Mouse (Mus musculus): ENCODE results near the gene Rhbdl3. TPM values are rescaled to one million over a fixed set of nuclear protein-coding genes. Genes with fewer than 3 reads are reported as not detected.

The Rhbdl3 gene
- total RNA-seq, 1 experiment, result 1.3 TPM

DNA sequence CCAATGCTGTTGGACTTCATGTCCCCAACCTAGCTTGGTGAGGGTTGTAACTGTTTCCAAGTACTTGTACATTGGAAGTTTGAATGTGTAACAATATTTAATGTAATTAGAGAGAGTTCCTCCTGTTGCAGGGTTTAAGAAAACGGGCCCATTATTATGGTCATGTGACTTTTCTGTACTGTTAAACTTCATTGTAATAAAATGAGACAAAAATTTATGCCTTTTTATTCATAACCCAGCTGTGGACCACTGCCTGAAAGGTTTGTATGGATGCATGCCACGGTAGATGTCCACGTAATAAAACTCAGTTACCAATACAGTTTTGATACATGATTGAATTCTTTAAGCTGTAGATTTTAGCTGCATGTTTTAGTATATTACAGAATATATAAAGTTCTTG, 95.2 kb downstream of the Rhbdl3 start:
- no peaks in the 10 kb centered on the region for H3K4me1 ChIP-seq (ENCODE audit: control insufficient read depth in 2 of 2, insufficient read depth in 2 of 2, low read length in 2 of 2, poor library complexity in 1 of 2)
- DNase-seq (ENCODE audit: low read depth, low spot score), result no peak
- no peaks in the 10 kb centered on the region for H3K9me3 ChIP-seq (ENCODE audit: control insufficient read depth, insufficient read depth, low read depth, low read length)
- H3K9ac ChIP-seq (ENCODE audit: insufficient read depth, low read depth, low read length, poor library complexity, severe bottlenecking), result no peak overlapping the region
- TF ChIP-seq MAFK (IDR thresholded peaks at IDR 0.05; ENCODE audit: insufficient read depth, low read depth, low read length), result no peak
- no peak for TF ChIP-seq CHD2 (IDR thresholded peaks at IDR 0.05; ENCODE audit: low read depth, low read length)
- TF ChIP-seq ZC3H11A (IDR thresholded peaks at IDR 0.05; ENCODE audit: borderline replicate concordance, low read depth, low read length), result no peak
- in situ Hi-C loops (cut with MboI; ENCODE audit: low sequenced_read_pairs in 2 of 2, unreplicated experiment in 2 of 2), result loop anchor here in 1 of 2 experiments (10.0 kb wide), 1 partner anchor 361 kb away; no protein-coding TSS in a partner anchor
- no peak overlapping the region for H3K4me3 ChIP-seq (ENCODE audit: insufficient read depth in 1 of 2, low read depth in 1 of 2, low read length in 2 of 2, poor library complexity in 1 of 2, severe bottlenecking in 1 of 2)
- H3K36me3 ChIP-seq (ENCODE audit: control insufficient read depth, insufficient read depth, low read length, poor library complexity, severe bottlenecking), result peaks cover 37% of the 10 kb centered on the region
- H3K27ac ChIP-seq (ENCODE audit: insufficient read depth, low read depth, low read length, poor library complexity, severe bottlenecking), result no peak overlapping the region

DNA sequence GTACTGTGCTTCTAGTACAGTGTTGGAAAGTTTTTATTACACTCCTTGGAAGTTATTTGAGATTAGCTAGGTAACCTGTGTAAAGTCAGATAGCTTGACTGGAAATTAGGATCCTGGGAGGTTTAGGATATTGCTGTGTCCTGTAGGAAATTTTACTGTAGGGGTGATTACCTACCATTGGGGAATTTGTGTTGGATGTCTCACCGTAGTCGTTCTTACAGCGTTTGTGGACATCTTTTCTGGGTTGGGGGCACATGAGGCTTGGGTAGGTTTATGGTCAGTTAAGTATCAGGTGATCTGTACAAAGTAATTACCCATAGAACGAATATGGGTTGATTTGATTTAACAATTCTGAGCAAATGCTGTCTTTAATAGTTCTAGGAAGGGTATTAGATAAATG, 95.9 kb downstream of the Rhbdl3 start:
- no peak for DNase-seq (ENCODE audit: low read depth, low spot score)
- Histone ChIP-seq H3K9ac (ENCODE audit: insufficient read depth, low read depth, low read length, poor library complexity, severe bottlenecking) (no peak overlapping the region), H3K27ac (ENCODE audit: insufficient read depth, low read depth, low read length, poor library complexity, severe bottlenecking) (no peak overlapping the region), H3K4me1 (ENCODE audit: control insufficient read depth in 2 of 2, insufficient read depth in 2 of 2, low read length in 2 of 2, poor library complexity in 1 of 2) (no peaks in the 10 kb centered on the region), H3K9me3 (ENCODE audit: control insufficient read depth, insufficient read depth, low read depth, low read length) (no peaks in the 10 kb centered on the region), H3K36me3 (ENCODE audit: control insufficient read depth, insufficient read depth, low read length, poor library complexity, severe bottlenecking) (peaks cover 32% of the 10 kb centered on the region), H3K4me3 (ENCODE audit: insufficient read depth in 1 of 2, low read depth in 1 of 2, low read length in 2 of 2, poor library complexity in 1 of 2, severe bottlenecking in 1 of 2) (no peak overlapping the region)
- in situ Hi-C loops (cut with MboI; ENCODE audit: low sequenced_read_pairs in 2 of 2, unreplicated experiment in 2 of 2), result loop anchor here in 1 of 2 experiments (10.0 kb wide), 1 partner anchor 362 kb away; no protein-coding TSS in a partner anchor
- no peak for TF ChIP-seq CHD2 (IDR thresholded peaks at IDR 0.05; ENCODE audit: low read depth, low read length)
- no peak for TF ChIP-seq MAFK (IDR thresholded peaks at IDR 0.05; ENCODE audit: insufficient read depth, low read depth, low read length)
- TF ChIP-seq ZNF384 (IDR thresholded peaks at IDR 0.05; ENCODE audit: low read depth, low read length), result no peak
- no peak for TF ChIP-seq ZC3H11A (IDR thresholded peaks at IDR 0.05; ENCODE audit: borderline replicate concordance, low read depth, low read length)
- TF ChIP-seq HCFC1 (IDR thresholded peaks at IDR 0.05; ENCODE audit: borderline replicate concordance, insufficient read depth, low read length), result no peak

Other genes starting within 250 kb of the Rhbdl3 start
- 55.3 and 57.3 TPM in 2 replicates for gene Crlf3, start 219.9 kb upstream of the Rhbdl3 start, total RNA-seq (2012; rRNA removed)
- gene Atad5, start 211.5 kb upstream of the Rhbdl3 start, total RNA-seq (2012; rRNA removed), result 18.1 and 23.6 TPM in 2 replicates
- 31.1 and 33.3 TPM in 2 replicates for gene Tefm, start 158.7 kb upstream of the Rhbdl3 start, total RNA-seq (2012; rRNA removed)
- 2.8 and 5.1 TPM in 2 replicates for gene Adap2, start 146.8 kb upstream of the Rhbdl3 start, total RNA-seq (2012; rRNA removed)
- gene Rnf135, start 117.1 kb upstream of the Rhbdl3 start, total RNA-seq (2012; rRNA removed), result 3.4 and 5.2 TPM in 2 replicates
- gene Rhot1, start 91.9 kb upstream of the Rhbdl3 start, total RNA-seq (2012; rRNA removed), result 29.1 and 38.8 TPM in 2 replicates
- 11.5 and 15.1 TPM in 2 replicates for gene 5730455P16Rik, start 77.1 kb downstream of the Rhbdl3 start, total RNA-seq (2012; rRNA removed)
- gene Zfp207, start 82.4 kb downstream of the Rhbdl3 start, total RNA-seq (2012; rRNA removed), result 177 and 201 TPM in 2 replicates
- gene Psmd11, start 127.7 kb downstream of the Rhbdl3 start, total RNA-seq (2012; rRNA removed), result 71.4 and 106 TPM in 2 replicates
- gene Cdk5r1, start 176.1 kb downstream of the Rhbdl3 start, total RNA-seq (2012; rRNA removed), result 1.6 and 1.8 TPM in 2 replicates